Mouse (Mus musculus): ENCODE results near the gene Nxf1.
"Not testable (repeated sequence)": the region's sequence is repeated elsewhere in the genome, so short reads cannot be mapped to it uniquely, and the experiment has no call there.

Gene Nxf1

GRCm38 (mm10) chr19:8756635-8757387 lies at the start of gene Nxf1:
TSS of gene Nxf1 (plus strand) at chr19:8757073.
- DNase-seq (ENCODE audit: low read depth, low spot score) = peak; percentile 93

GRCm38 (mm10) chr19:8708954-8709353 lies 47.9 kb upstream of the Nxf1 start:
- DNase-seq (ENCODE audit: low read depth, low spot score) = no peak

- no peak for DNase-seq (ENCODE audit: low read depth, low spot score)
Measured at GRCm38 (mm10) chr19:8710057-8710456, 46.8 kb upstream of the Nxf1 start.

- DNase-seq (ENCODE audit: low read depth, low spot score) = no peak
Measured at GRCm38 (mm10) chr19:8711506-8711905, 45.4 kb upstream of the Nxf1 start.

GRCm38 (mm10) chr19:8711949-8712869 lies 44.7 kb upstream of the Nxf1 start:
- no peak for DNase-seq (ENCODE audit: low read depth, low spot score)

GRCm38 (mm10) chr19:8712870-8713305 lies 44.0 kb upstream of the Nxf1 start:
- DNase-seq (ENCODE audit: low read depth, low spot score) = peak; percentile 87

GRCm38 (mm10) chr19:8713306-8713996 lies 43.4 kb upstream of the Nxf1 start:
- no peak for DNase-seq (ENCODE audit: low read depth, low spot score)

- DNase-seq (ENCODE audit: low read depth, low spot score) = no peak
Measured at GRCm38 (mm10) chr19:8713997-8714652, 42.7 kb upstream of the Nxf1 start.

GRCm38 (mm10) chr19:8714653-8715481 lies 42.0 kb upstream of the Nxf1 start:
- no peak for DNase-seq (ENCODE audit: low read depth, low spot score)

GRCm38 (mm10) chr19:8715868-8716766 lies 40.8 kb upstream of the Nxf1 start:
- DNase-seq (ENCODE audit: low read depth, low spot score) = no peak

GRCm38 (mm10) chr19:8716767-8717475 lies 40.0 kb upstream of the Nxf1 start:
- DNase-seq (ENCODE audit: low read depth, low spot score) = no peak

- DNase-seq (ENCODE audit: low read depth, low spot score) = no peak
Measured at GRCm38 (mm10) chr19:8718357-8718756, 38.5 kb upstream of the Nxf1 start.

GRCm38 (mm10) chr19:8719037-8719436 lies 37.8 kb upstream of the Nxf1 start:
- not testable (repeated sequence) for DNase-seq (ENCODE audit: low read depth, low spot score)

GRCm38 (mm10) chr19:8721378-8721777 lies 35.5 kb upstream of the Nxf1 start:
- DNase-seq (ENCODE audit: low read depth, low spot score) = no peak

- no peak for DNase-seq (ENCODE audit: low read depth, low spot score)
Measured at GRCm38 (mm10) chr19:8722021-8722420, 34.9 kb upstream of the Nxf1 start.

- no peak for DNase-seq (ENCODE audit: low read depth, low spot score)
Measured at GRCm38 (mm10) chr19:8722559-8722906, 34.3 kb upstream of the Nxf1 start.

GRCm38 (mm10) chr19:8722907-8723573 lies 33.8 kb upstream of the Nxf1 start, which contains the start of gene Slc3a2:
TSS of gene Slc3a2 (minus strand) at chr19:8723369.
- peak; percentile 95 for DNase-seq (ENCODE audit: low read depth, low spot score)

Data from WW6 (cell line).